Mouse (Mus musculus): ENCODE data around the gene Rad21l. TPM values are rescaled to one million over a fixed set of nuclear protein-coding genes. Genes with fewer than 3 reads are reported as not detected.

Gene Rad21l
- polyA plus RNA-seq, 1 experiment from 2014 or later: not detected

DNA sequence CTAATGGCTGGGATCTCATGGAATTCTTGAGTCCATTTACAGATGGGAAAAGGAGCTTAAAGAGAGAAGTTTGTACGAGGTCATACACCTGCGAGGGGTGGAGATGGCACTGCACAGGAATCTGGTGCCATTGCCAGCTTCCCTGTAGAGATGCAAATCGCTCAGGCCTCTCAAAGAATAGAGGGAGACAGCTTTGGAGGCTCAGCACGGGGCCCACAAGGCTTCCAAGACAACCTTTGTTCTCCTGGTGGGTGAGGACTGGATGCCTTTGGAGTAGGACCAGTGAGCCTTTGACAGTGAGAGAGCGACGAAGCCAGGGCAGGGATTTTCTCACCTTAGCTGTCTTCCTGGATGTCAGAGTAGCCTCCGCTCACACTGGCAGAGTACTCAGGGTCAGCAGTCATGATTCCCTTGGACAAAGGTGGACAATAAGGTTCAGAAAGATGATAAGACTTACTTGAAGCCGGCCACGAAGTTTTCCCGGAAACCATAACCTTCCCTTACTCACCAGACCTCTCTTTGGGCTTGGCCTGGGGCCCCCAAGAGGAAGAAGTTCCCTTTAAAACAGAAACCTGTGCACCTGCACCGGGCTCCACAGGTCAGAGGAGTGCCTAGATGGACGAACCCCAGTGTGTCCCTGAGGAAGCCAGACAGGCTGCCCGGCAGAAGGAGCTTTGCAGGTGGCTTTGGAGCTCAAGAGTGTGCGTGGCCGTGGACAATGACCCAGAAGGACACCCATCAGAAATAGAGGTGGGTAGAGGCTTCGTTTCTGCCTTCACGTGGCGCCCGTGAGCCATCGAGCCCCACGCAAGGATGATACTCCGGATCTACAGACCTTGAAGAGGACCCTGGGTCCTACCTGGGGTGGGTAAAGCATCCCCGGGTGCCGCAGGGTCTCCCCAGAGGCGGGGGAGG is 33.2 kb upstream of the Rad21l start, which contains the start of gene Tmem74b:
Tmem74b (plus strand) TSS at position 778 of the 915 bp plus-strand sequence.
- Histone ChIP-seq H3K4me1 (ENCODE audit: insufficient read depth, low read depth, low read length) (peaks cover 4% of the 10 kb centered on the region), H3K9ac (replicated peaks; ENCODE audit: low read depth) (no peak within 1 kb of the TSS), H3K27ac (ENCODE audit: low read length) (no peak within 1 kb of the TSS), H3K4me2 (replicated peaks; ENCODE audit: low read depth, low read length) (peak within 1 kb of the TSS; percentile 99), H3K36me3 (ENCODE audit: insufficient read depth, low read length) (no peaks in the 10 kb centered on the region), H3K4me3 (ENCODE audit: low read depth, low read length) (peak within 1 kb of the TSS; percentile 51), H3K27me3 (replicated peaks; ENCODE audit: insufficient read depth, low read length) (peaks cover 16% of the 10 kb centered on the region), H3K9me3 (ENCODE audit: low read length) (no peaks in the 10 kb centered on the region)
- WGBS: 6% methylated on average over 25 of the region's 25 CpGs
- no peak; the same call in 1 of the 2 replicates for ATAC-seq
- TF ChIP-seq CTCF (IDR thresholded peaks at IDR 0.05): no peak
- no peak for TF ChIP-seq EP300 (IDR thresholded peaks at IDR 0.05)
- DNase-seq (ENCODE audit: low spot score): peak; percentile 4

DNA sequence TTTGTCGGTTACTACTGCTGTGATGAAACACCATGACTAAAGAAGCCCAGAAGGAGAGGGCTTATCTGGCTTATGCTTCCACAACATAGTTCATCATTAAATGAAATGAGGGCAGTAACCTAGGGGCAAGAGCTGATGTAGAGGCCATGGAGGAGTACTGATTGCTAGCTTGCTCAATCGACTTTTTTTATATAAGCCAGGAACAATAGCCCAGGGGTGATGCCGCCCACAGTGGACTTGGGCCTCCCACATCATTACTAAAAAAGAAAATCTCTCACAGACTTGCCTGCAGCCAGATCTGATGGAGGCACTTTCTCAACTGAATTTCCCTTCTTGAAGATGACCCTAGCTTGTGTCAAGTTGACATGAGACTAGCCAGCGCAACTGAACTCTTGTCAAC is 14.6 kb upstream of the Rad21l start:
- DNase-seq (ENCODE audit: low spot score) (no peak), ATAC-seq (no peak)
- Histone ChIP-seq H3K9ac (replicated peaks; ENCODE audit: low read depth) (no peak overlapping the region), H3K4me3 (ENCODE audit: low read depth, low read length) (no peak overlapping the region), H3K36me3 (ENCODE audit: insufficient read depth, low read length) (no peaks in the 10 kb centered on the region), H3K4me2 (replicated peaks; ENCODE audit: low read depth, low read length) (no peak overlapping the region), H3K27ac (ENCODE audit: low read length) (no peak overlapping the region), H3K27me3 (replicated peaks; ENCODE audit: insufficient read depth, low read length) (no peaks in the 10 kb centered on the region), H3K4me1 (ENCODE audit: insufficient read depth, low read depth, low read length) (no peaks in the 10 kb centered on the region), H3K9me3 (ENCODE audit: low read length) (no peaks in the 10 kb centered on the region)
- TF ChIP-seq EP300 (IDR thresholded peaks at IDR 0.05): no peak
- TF ChIP-seq CTCF (IDR thresholded peaks at IDR 0.05): no peak
- 83% methylated on average over 4 of the region's 4 CpGs for WGBS

DNA sequence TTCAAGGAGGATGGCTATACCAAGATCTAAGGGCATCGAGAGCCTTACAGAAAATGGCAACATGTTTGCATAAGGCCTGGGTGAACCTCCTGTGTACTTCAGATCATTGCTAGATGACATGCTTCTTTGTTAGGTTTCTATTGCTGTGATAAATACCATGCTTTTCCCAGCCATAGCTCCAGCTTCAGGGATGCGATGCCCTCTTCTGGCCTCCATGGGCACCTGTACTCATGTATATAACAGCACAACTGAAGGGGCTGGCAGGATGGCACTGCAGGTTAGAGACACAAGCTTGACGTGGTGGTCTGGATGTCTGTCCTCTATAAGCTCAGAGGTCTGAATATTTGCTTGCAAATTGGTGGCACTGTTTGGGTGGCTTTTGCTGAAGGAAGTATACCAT is 14.0 kb upstream of the Rad21l start:
- Histone ChIP-seq H3K4me1 (ENCODE audit: insufficient read depth, low read depth, low read length) (no peaks in the 10 kb centered on the region), H3K9me3 (ENCODE audit: low read length) (no peaks in the 10 kb centered on the region), H3K27ac (ENCODE audit: low read length) (no peak overlapping the region), H3K27me3 (replicated peaks; ENCODE audit: insufficient read depth, low read length) (no peaks in the 10 kb centered on the region), H3K36me3 (ENCODE audit: insufficient read depth, low read length) (no peaks in the 10 kb centered on the region), H3K4me2 (replicated peaks; ENCODE audit: low read depth, low read length) (no peak overlapping the region), H3K4me3 (ENCODE audit: low read depth, low read length) (no peak overlapping the region), H3K9ac (replicated peaks; ENCODE audit: low read depth) (no peak overlapping the region)
- 52% methylated on average over 3 of the region's 3 CpGs for WGBS
- DNase-seq (ENCODE audit: low spot score) (peak; percentile 31), ATAC-seq (no peak)
- no peak for TF ChIP-seq EP300 (IDR thresholded peaks at IDR 0.05)
- peak; percentile 70 for TF ChIP-seq CTCF (IDR thresholded peaks at IDR 0.05)

DNA sequence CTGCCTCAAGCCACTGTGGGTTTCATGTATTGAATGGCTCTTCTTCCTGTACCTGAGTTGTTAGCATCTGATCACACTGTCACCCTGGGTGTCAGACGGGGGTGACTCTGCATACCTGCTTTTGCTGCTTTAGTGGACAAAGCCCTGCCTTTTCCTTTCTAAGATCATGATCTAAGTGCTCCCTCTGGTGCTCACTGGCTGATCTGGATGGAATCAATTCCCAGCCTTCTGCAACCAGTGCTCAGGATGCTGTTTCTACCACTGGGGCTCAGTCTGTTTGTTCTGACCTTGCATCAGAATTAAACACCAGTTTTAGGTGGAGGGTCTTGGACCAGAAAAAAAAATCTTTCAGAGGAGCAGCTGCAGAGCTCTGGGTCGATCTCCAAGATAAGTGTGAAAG is 7.9 kb upstream of the Rad21l start:
- TF ChIP-seq EP300 (IDR thresholded peaks at IDR 0.05): no peak
- 0 out of 2 replicates have a peak, but pooled peaks have one; percentile 22 for TF ChIP-seq CTCF (IDR thresholded peaks at IDR 0.05)
- no peak for ATAC-seq
- Histone ChIP-seq H3K36me3 (ENCODE audit: insufficient read depth, low read length) (no peaks in the 10 kb centered on the region), H3K9ac (replicated peaks; ENCODE audit: low read depth) (no peak overlapping the region), H3K27me3 (replicated peaks; ENCODE audit: insufficient read depth, low read length) (no peaks in the 10 kb centered on the region), H3K27ac (ENCODE audit: low read length) (no peak overlapping the region), H3K4me3 (ENCODE audit: low read depth, low read length) (no peak overlapping the region), H3K4me1 (ENCODE audit: insufficient read depth, low read depth, low read length) (no peaks in the 10 kb centered on the region), H3K9me3 (ENCODE audit: low read length) (no peaks in the 10 kb centered on the region), H3K4me2 (replicated peaks; ENCODE audit: low read depth, low read length) (no peak overlapping the region)
- DNase-seq (ENCODE audit: low spot score): no peak
- 56% methylated on average over 2 of the region's 2 CpGs for whole genome bisulfite sequencing

DNA sequence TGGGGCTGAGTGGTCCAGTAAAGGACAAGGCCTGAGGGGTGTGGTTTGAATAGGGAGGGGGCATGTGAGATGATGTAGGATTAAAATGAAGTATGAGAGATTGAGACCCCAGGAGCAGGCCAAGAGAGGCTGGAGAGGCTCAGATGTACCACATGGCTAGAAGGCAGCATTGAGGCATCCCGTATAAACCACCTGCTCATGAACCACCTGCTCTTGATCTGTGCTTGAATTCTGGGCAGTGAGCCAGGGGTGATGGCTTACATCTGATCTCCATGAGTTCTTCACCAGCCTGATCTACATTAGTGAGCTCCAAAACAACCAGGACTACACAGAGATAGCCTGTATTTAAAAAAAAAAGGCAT is 2.6 kb upstream of the Rad21l start:
- H3K4me2 ChIP-seq (replicated peaks; ENCODE audit: low read depth, low read length): no peak overlapping the region
- no peaks in the 10 kb centered on the region for H3K36me3 ChIP-seq (ENCODE audit: insufficient read depth, low read length)
- no peak overlapping the region for H3K9ac ChIP-seq (replicated peaks; ENCODE audit: low read depth)
- H3K9me3 ChIP-seq (ENCODE audit: low read length): no peaks in the 10 kb centered on the region
- H3K27ac ChIP-seq (ENCODE audit: low read length): no peak overlapping the region
- 20% methylated on average over 1 of the region's 1 CpGs for WGBS
- H3K4me3 ChIP-seq (ENCODE audit: low read depth, low read length): no peak overlapping the region
- DNase-seq (ENCODE audit: low spot score) (no peak), ATAC-seq (no peak)
- TF ChIP-seq EP300 (IDR thresholded peaks at IDR 0.05) (no peak), CTCF (IDR thresholded peaks at IDR 0.05) (no peak)
- no peaks in the 10 kb centered on the region for H3K27me3 ChIP-seq (replicated peaks; ENCODE audit: insufficient read depth, low read length)
- no peaks in the 10 kb centered on the region for H3K4me1 ChIP-seq (ENCODE audit: insufficient read depth, low read depth, low read length)

- Histone ChIP-seq H3K4me2 (replicated peaks; ENCODE audit: low read depth, low read length) (no peak overlapping the region), H3K27ac (ENCODE audit: low read length) (no peak overlapping the region)
Measured at GRCm38 (mm10) chr2:151670026-151670967, 2.0 kb upstream of the Rad21l start.

More at GRCm38 (mm10) chr2:151670026-151670967, 2.0 kb upstream of the Rad21l start:
- TF ChIP-seq CTCF (IDR thresholded peaks at IDR 0.05) (no peak), EP300 (IDR thresholded peaks at IDR 0.05) (no peak)
- no peak overlapping the region for H3K9ac ChIP-seq (replicated peaks; ENCODE audit: low read depth)
- WGBS: 35% methylated on average over 46 of the region's 48 CpGs
- no peaks in the 10 kb centered on the region for H3K4me1 ChIP-seq (ENCODE audit: insufficient read depth, low read depth, low read length)
- H3K27me3 ChIP-seq (replicated peaks; ENCODE audit: insufficient read depth, low read length): no peaks in the 10 kb centered on the region
- H3K36me3 ChIP-seq (ENCODE audit: insufficient read depth, low read length): no peaks in the 10 kb centered on the region
- no peak overlapping the region for H3K4me3 ChIP-seq (ENCODE audit: low read depth, low read length)
- no peaks in the 10 kb centered on the region for H3K9me3 ChIP-seq (ENCODE audit: low read length)
- DNase-seq (ENCODE audit: low spot score) (peak; percentile 5), ATAC-seq (no peak)

Data from lung, postnatal 0 days (tissue).